Mouse (Mus musculus): ENCODE results near the gene Tmem129.

DNA sequence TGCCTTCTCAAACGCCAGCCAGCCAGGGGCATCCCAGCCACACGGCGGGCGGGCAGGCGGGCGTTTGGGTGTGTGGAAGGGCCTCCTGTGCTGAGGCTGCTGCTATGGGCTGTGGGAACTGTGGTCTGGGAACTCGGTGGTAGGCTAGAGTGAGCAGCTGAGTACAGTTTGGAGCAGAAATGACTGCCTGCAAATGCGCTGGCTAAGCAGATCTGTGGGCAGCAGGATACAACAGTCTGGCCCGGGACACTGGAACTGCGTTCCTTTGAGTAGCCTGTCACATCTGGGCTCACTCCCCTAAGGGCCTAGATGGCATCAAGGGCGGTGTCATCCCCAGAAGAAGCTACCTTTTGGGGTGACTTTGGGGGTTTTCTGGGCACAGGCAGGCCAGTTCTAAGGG, 43.6 kb upstream of the Tmem129 start:
- TF ChIP-seq TAL1 (IDR thresholded peaks at IDR 0.05; ENCODE audit: low read length) (no peak), GATA1 (IDR thresholded peaks at IDR 0.05; ENCODE audit: low read length) (no peak)

Measured in erythroblast, embryonic 14.5 days (primary cell).